Mouse (Mus musculus): ENCODE data around the gene Cdh11. TPM values are rescaled to one million over a fixed set of nuclear protein-coding genes. Genes with fewer than 3 reads are reported as not detected.

Gene Cdh11
- polyA plus RNA-seq (2014; fragmentation: Nextera tagmentation; extraction: Ambion mirVana), result 28.8 and 43.3 TPM in 2 replicates

GRCm38 (mm10) chr8:102785592-102786416 is at the start of gene Cdh11:
Gene Cdh11, minus strand, starts transcription at chr8:102785642.
- WGBS, result 3% methylated on average over 23 of the region's 23 CpGs
- no peak for ATAC-seq (ENCODE audit: low FRiP score, low TSS enrichment)

GRCm38 (mm10) chr8:102813959-102814358 is 28.5 kb upstream of the Cdh11 start:
- WGBS, result 41% methylated on average over 5 of the region's 5 CpGs
- H3K9ac ChIP-seq (replicated peaks; ENCODE audit: low read length), result no peak overlapping the region
- no peak overlapping the region for H3K4me3 ChIP-seq (replicated peaks; ENCODE audit: low read depth, low read length)
- ATAC-seq (ENCODE audit: low FRiP score, low TSS enrichment), result no peak
- no peaks in the 10 kb centered on the region for H3K9me3 ChIP-seq (ENCODE audit: control insufficient read depth, low read length)
- no peak overlapping the region for H3K4me2 ChIP-seq (ENCODE audit: low read length)
- no peaks in the 10 kb centered on the region for H3K27me3 ChIP-seq (ENCODE audit: control insufficient read depth, insufficient read depth, low read length)
- H3K36me3 ChIP-seq (ENCODE audit: control insufficient read depth, insufficient read depth, low read length), result no peaks in the 10 kb centered on the region
- no peaks in the 10 kb centered on the region for H3K4me1 ChIP-seq (ENCODE audit: control insufficient read depth, insufficient read depth, low read length)
- no peak for DNase-seq
- no peak overlapping the region for H3K27ac ChIP-seq (replicated peaks; ENCODE audit: low read depth, low read length)

More at GRCm38 (mm10) chr8:102785592-102786416, at the start of gene Cdh11:
- Histone ChIP-seq H3K9ac (replicated peaks; ENCODE audit: low read length) (peak within 1 kb of the TSS; percentile 85), H3K27ac (replicated peaks; ENCODE audit: low read depth, low read length) (peak within 1 kb of the TSS; percentile 92), H3K4me2 (ENCODE audit: low read length) (peak within 1 kb of the TSS; percentile 77), H3K36me3 (ENCODE audit: control insufficient read depth, insufficient read depth, low read length) (no peaks in the 10 kb centered on the region), H3K4me1 (ENCODE audit: control insufficient read depth, insufficient read depth, low read length) (peaks cover 17% of the 10 kb centered on the region; the same call in 1 of the 2 replicates), H3K27me3 (ENCODE audit: control insufficient read depth, insufficient read depth, low read length) (peaks cover 17% of the 10 kb centered on the region), H3K4me3 (replicated peaks; ENCODE audit: low read depth, low read length) (peak within 1 kb of the TSS; percentile 79), H3K9me3 (ENCODE audit: control insufficient read depth, low read length) (no peaks in the 10 kb centered on the region)
- peak; percentile 43 for DNase-seq

- H3K4me2 ChIP-seq (ENCODE audit: low read length), result no peak overlapping the region
- H3K9ac ChIP-seq (replicated peaks; ENCODE audit: low read length), result no peak overlapping the region
- H3K4me1 ChIP-seq (ENCODE audit: control insufficient read depth, insufficient read depth, low read length), result peaks cover 11% of the 10 kb centered on the region; the same call in 1 of the 2 replicates
- ATAC-seq (ENCODE audit: low FRiP score, low TSS enrichment), result no peak
- 25% methylated on average over 4 of the region's 4 CpGs for WGBS
- no peaks in the 10 kb centered on the region for H3K36me3 ChIP-seq (ENCODE audit: control insufficient read depth, insufficient read depth, low read length)
- peaks cover 17% of the 10 kb centered on the region for H3K27me3 ChIP-seq (ENCODE audit: control insufficient read depth, insufficient read depth, low read length)
- H3K9me3 ChIP-seq (ENCODE audit: control insufficient read depth, low read length), result no peaks in the 10 kb centered on the region
- peak; percentile 83 for DNase-seq
- H3K27ac ChIP-seq (replicated peaks; ENCODE audit: low read depth, low read length), result no peak overlapping the region
- H3K4me3 ChIP-seq (replicated peaks; ENCODE audit: low read depth, low read length), result no peak overlapping the region
Measured at GRCm38 (mm10) chr8:102790303-102790702, 4.9 kb upstream of the Cdh11 start.

- H3K4me1 ChIP-seq (ENCODE audit: control insufficient read depth, insufficient read depth, low read length), result peaks cover 15% of the 10 kb centered on the region; the same call in 1 of the 2 replicates
- H3K27me3 ChIP-seq (ENCODE audit: control insufficient read depth, insufficient read depth, low read length), result peaks cover 17% of the 10 kb centered on the region
- peak overlapping the region; percentile 77 for H3K4me2 ChIP-seq (ENCODE audit: low read length)
- peak; percentile 64 for DNase-seq
- H3K4me3 ChIP-seq (replicated peaks; ENCODE audit: low read depth, low read length), result peak overlapping the region; percentile 79
- 5% methylated on average over 31 of the region's 31 CpGs for WGBS
- no peak for ATAC-seq (ENCODE audit: low FRiP score, low TSS enrichment)
- H3K36me3 ChIP-seq (ENCODE audit: control insufficient read depth, insufficient read depth, low read length), result no peaks in the 10 kb centered on the region
- H3K9ac ChIP-seq (replicated peaks; ENCODE audit: low read length), result peak overlapping the region; percentile 34; the same call in 1 of the 2 replicates
- no peak overlapping the region for H3K27ac ChIP-seq (replicated peaks; ENCODE audit: low read depth, low read length)
- H3K9me3 ChIP-seq (ENCODE audit: control insufficient read depth, low read length), result no peaks in the 10 kb centered on the region
Measured at GRCm38 (mm10) chr8:102786467-102787360, 1.3 kb upstream of the Cdh11 start.

- peak overlapping the region; percentile 92 for H3K27ac ChIP-seq (replicated peaks; ENCODE audit: low read depth, low read length)
- H3K4me3 ChIP-seq (replicated peaks; ENCODE audit: low read depth, low read length), result peak overlapping the region; percentile 79
- peaks cover 17% of the 10 kb centered on the region; the same call in 1 of the 2 replicates for H3K4me1 ChIP-seq (ENCODE audit: control insufficient read depth, insufficient read depth, low read length)
- H3K27me3 ChIP-seq (ENCODE audit: control insufficient read depth, insufficient read depth, low read length), result peaks cover 17% of the 10 kb centered on the region
- peak overlapping the region; percentile 77 for H3K4me2 ChIP-seq (ENCODE audit: low read length)
- H3K36me3 ChIP-seq (ENCODE audit: control insufficient read depth, insufficient read depth, low read length), result no peaks in the 10 kb centered on the region
- peak overlapping the region; percentile 85 for H3K9ac ChIP-seq (replicated peaks; ENCODE audit: low read length)
- ATAC-seq (ENCODE audit: low FRiP score, low TSS enrichment) (peak; percentile 78), DNase-seq (peak; percentile 89)
- H3K9me3 ChIP-seq (ENCODE audit: control insufficient read depth, low read length), result no peaks in the 10 kb centered on the region
- WGBS, result under 1% methylated on average over 50 of the region's 55 CpGs
Measured at GRCm38 (mm10) chr8:102784835-102785455, 497 bp downstream of the Cdh11 start.

- peaks cover 17% of the 10 kb centered on the region; the same call in 1 of the 2 replicates for H3K4me1 ChIP-seq (ENCODE audit: control insufficient read depth, insufficient read depth, low read length)
- peaks cover 17% of the 10 kb centered on the region for H3K27me3 ChIP-seq (ENCODE audit: control insufficient read depth, insufficient read depth, low read length)
- DNase-seq (peak; percentile 80), ATAC-seq (ENCODE audit: low FRiP score, low TSS enrichment) (peak; percentile 55)
- H3K9me3 ChIP-seq (ENCODE audit: control insufficient read depth, low read length), result no peaks in the 10 kb centered on the region
- peak overlapping the region; percentile 79 for H3K4me3 ChIP-seq (replicated peaks; ENCODE audit: low read depth, low read length)
- peak overlapping the region; percentile 77 for H3K4me2 ChIP-seq (ENCODE audit: low read length)
- no peaks in the 10 kb centered on the region for H3K36me3 ChIP-seq (ENCODE audit: control insufficient read depth, insufficient read depth, low read length)
- H3K27ac ChIP-seq (replicated peaks; ENCODE audit: low read depth, low read length), result peak overlapping the region; percentile 92
- peak overlapping the region; percentile 85 for H3K9ac ChIP-seq (replicated peaks; ENCODE audit: low read length)
- WGBS, result 0% methylated on average over 42 of the region's 42 CpGs
Measured at GRCm38 (mm10) chr8:102783821-102784591, 1.4 kb downstream of the Cdh11 start.

- Histone ChIP-seq H3K27ac (replicated peaks; ENCODE audit: low read depth, low read length) (peak overlapping the region; percentile 92), H3K9ac (replicated peaks; ENCODE audit: low read length) (peak overlapping the region; percentile 85), H3K36me3 (ENCODE audit: control insufficient read depth, insufficient read depth, low read length) (no peaks in the 10 kb centered on the region), H3K9me3 (ENCODE audit: control insufficient read depth, low read length) (no peaks in the 10 kb centered on the region), H3K27me3 (ENCODE audit: control insufficient read depth, insufficient read depth, low read length) (peaks cover 13% of the 10 kb centered on the region), H3K4me1 (ENCODE audit: control insufficient read depth, insufficient read depth, low read length) (peaks cover 17% of the 10 kb centered on the region; the same call in 1 of the 2 replicates), H3K4me2 (ENCODE audit: low read length) (peak overlapping the region; percentile 77), H3K4me3 (replicated peaks; ENCODE audit: low read depth, low read length) (peak overlapping the region; percentile 79)
- DNase-seq (peak; percentile 45), ATAC-seq (ENCODE audit: low FRiP score, low TSS enrichment) (no peak)
- WGBS, result 4% methylated on average over 11 of the region's 11 CpGs
Measured at GRCm38 (mm10) chr8:102782707-102783489, 2.5 kb downstream of the Cdh11 start.

All from midbrain, embryonic 14.5 days (tissue).